Mouse (Mus musculus) gastrocnemius, postnatal 25 days (tissue): ENCODE measurements around the gene Zfp160. TPM values are rescaled to one million over a fixed set of nuclear protein-coding genes. Genes with fewer than 3 reads are reported as not detected.
A peak's percentile ranks its signal among the peaks of the same experiment; 100 is the strongest.
"Not testable (repeated sequence)": the region's sequence is repeated elsewhere in the genome, so short reads cannot be mapped to it uniquely, and the experiment has no call there.

Experiments used
- DNase-seq: peaks from one replicate; pipeline ENCODE4 v3.0.0; 2022
- long read RNA-seq, 2 experiments: library from polyadenylated mRNA; stranded (forward); transcript quantifications; one replicate each; pipeline ENCODE4 v2.0.0; 2021
- total RNA-seq, 2 experiments: library from RNA; stranded (reverse); gene quantifications; 1 replicate in 1 of 2; 2 replicates in 1 of 2; pipeline ENCODE4 v1.2.3; 2021

The Zfp160 gene
- 1 to 10 TPM; 6.4 to 7.3 TPM for total RNA-seq
- long read RNA-seq, experiment 1, partial matches to known transcripts = 0 of 2 reads
- long read RNA-seq, experiment 1, other reads (novel, unspliced or antisense) = 2 of 2 reads
- long read RNA-seq, experiment 2, partial matches to known transcripts = 0 of 3 reads
- long read RNA-seq, experiment 2, other reads (novel, unspliced or antisense) = 0 of 3 reads

- DNase-seq = peak; percentile 77
Observed at GRCm38 (mm10) chr17:21008382-21009331, at the start of gene Zfp160. TSS of gene Zfp160 (plus strand) at chr17:21008903.

GRCm38 (mm10) chr17:20960386-20960785, 48.3 kb upstream of the Zfp160 start:
- no peak for DNase-seq

GRCm38 (mm10) chr17:20965421-20965820, 43.3 kb upstream of the Zfp160 start:
- DNase-seq = peak; percentile 56

GRCm38 (mm10) chr17:20966681-20967080, 42.0 kb upstream of the Zfp160 start:
- DNase-seq = no peak

GRCm38 (mm10) chr17:20993716-20994115, 15.0 kb upstream of the Zfp160 start:
- no peak for DNase-seq

GRCm38 (mm10) chr17:20996364-20996763, 12.3 kb upstream of the Zfp160 start, which contains the start of gene Vmn1r233:
TSS of gene Vmn1r233 (minus strand) at chr17:20996464.
- DNase-seq = no peak

GRCm38 (mm10) chr17:21009726-21010125, 1.0 kb downstream of the Zfp160 start:
- DNase-seq = no peak

GRCm38 (mm10) chr17:21018410-21019080, 9.8 kb downstream of the Zfp160 start:
- no peak for DNase-seq

- DNase-seq = not testable (repeated sequence)
Observed at GRCm38 (mm10) chr17:21048020-21048419, 39.3 kb downstream of the Zfp160 start.

DNA sequence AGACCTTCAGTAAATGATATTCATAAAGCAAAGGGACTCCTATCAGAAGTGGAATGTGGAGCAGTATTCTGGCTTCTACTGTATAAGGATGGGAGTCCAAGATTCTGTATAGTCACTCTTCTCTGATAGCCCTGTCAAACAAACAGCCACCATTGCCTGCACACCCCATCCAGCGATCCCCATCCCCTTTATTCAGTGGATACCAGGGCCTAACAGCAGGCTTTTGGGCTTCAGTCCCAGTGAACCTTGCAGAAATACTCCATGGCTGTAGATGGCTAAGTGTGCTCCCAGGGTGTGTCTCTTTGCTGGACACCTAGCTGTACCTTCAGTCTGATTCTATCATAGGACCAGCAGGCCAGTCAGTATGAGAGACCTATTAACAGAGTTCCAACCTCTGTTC, 42.2 kb downstream of the Zfp160 start:
- DNase-seq = no peak

GRCm38 (mm10) chr17:21051341-21051740, 42.6 kb downstream of the Zfp160 start:
- DNase-seq = not testable (repeated sequence)

- not testable (repeated sequence) for DNase-seq
Observed at GRCm38 (mm10) chr17:21051919-21052318, 43.2 kb downstream of the Zfp160 start.

DNA sequence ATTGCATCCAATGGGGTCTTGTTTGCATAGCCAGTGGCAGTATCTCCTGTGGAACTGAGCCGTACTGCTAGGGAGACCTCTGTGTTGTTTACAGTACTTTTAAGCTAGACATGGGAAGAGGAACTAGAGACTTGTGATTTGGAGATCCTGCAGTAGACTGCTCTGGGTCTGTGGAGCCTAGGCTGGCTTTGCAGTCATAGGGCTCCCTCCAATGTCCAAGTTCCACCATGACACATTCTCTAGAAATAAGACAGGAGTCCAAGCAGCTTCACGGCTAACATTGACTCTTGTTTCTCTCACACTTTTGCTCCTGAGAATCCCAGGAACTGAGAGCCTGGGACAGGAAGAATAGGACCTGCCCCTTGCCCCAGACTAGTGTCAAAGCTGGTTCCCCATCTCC, 44.6 kb downstream of the Zfp160 start:
- DNase-seq = no peak

DNA sequence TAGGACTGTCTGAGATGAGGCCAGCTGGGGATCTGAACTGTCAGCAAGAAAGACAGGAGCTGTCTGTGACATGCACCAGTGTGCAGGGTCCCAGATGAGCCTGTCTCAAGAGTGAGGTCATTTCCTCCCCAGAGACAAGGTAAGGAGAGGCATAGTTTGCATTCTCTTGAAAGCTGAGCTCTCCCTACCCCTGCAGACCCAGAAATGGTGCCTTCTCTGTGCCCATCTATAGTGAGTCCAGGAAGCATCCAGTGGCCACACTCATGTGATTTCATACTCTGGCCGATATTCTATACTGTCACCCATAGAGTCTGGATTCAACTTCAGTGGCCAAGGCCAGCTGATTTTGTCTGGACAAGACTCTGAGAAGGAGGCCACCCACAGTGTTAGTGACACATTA, 46.4 kb downstream of the Zfp160 start:
- not testable (repeated sequence) for DNase-seq

DNA sequence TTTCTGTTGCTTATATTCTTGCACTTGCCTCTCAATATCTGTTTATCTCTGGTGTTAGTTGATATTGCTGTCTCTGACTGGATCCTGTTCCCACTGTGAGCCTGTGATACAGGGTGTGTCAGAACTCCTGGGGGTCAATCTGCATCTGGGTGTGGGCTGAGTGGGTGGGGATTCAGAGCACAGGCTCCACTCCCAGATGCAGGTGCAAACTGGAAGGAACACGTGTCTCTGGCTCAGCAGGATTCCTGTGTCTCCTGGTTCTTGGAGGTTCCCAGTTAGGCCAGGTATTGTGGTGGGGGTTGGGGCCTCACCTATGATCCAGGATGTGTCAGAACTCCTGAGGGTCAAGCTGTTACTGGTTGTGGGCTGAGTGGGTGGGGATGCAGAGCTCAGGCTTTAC, 56.8 kb downstream of the Zfp160 start:
- DNase-seq = no peak

DNA sequence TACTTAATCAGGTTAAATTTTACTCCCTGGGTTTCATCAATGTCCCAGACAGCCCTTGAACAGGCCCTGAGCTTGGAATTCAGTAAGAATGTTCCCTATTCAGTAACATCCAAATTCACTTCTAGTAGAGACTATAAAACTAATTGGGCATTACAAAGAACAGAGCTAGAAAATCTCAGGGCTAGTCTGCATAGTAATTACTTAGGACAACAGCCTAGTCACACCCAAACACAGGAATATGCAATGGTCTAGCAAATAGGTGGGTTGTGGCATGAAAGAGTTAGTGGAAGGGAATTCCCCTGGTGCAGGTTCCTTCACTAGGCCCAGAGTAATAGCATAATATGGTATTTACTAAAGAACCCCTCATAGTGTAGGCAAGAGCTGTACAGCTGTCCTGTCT, 58.3 kb downstream of the Zfp160 start:
- DNase-seq = no peak

DNA sequence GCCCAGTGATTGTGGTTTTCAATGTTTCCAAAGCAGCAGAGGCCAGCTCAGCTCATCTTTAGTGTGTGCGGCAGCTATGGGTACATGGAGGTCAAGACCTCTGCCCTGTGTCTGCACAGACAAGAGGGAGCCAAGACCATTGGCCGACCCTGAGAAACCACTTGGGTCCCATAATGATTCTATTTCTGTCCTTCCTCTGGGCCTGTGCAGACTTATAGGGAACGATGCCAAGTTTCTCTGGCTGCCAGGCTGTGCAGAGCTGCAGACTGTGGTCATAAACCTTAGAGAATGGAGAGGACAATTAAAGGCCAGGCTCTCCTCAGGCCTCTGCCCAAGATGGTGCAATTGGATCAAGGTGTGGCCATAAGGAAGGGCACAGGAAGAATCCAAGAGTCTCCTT, 60.7 kb downstream of the Zfp160 start:
- DNase-seq = not testable (repeated sequence)

- not testable (repeated sequence) for DNase-seq
Observed at GRCm38 (mm10) chr17:21070971-21071370, 62.3 kb downstream of the Zfp160 start.
